Mouse (Mus musculus) embryo, embryonic 11 days (tissue): Measurements from ENCODE around the gene Nudt21.

Experiments
- DNase-seq: peaks from one replicate; pipeline ENCODE4 v3.0.0-alpha.2; 2015

The Nudt21 gene

DNA sequence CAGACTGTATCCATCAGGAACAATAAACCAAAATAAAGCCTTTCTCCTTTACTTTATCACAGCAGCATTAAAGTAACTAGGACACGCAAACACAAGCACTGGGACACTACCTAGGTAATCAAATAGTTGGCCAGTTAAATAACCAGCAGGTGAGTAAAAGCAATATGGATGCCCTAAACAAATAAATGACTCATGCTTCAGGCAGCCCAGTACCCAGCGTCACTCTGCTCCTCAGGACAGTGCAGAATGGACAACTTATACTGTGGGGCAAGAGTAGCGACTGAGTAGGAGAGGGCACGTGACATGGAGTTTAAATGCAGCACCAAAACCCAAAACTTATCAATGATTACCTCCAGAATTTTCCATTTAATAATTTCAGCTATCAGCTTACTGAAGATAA lies 47.1 kb downstream of the Nudt21 start:
- DNase-seq: no peak

- no peak for DNase-seq
Observed at GRCm38 (mm10) chr8:93984731-93985130, 52.1 kb downstream of the Nudt21 start.

- DNase-seq: no peak
Observed at GRCm38 (mm10) chr8:93983827-93984226, 53.0 kb downstream of the Nudt21 start.

- no peak for DNase-seq
Observed at GRCm38 (mm10) chr8:93981679-93982215, 55.1 kb downstream of the Nudt21 start.

DNA sequence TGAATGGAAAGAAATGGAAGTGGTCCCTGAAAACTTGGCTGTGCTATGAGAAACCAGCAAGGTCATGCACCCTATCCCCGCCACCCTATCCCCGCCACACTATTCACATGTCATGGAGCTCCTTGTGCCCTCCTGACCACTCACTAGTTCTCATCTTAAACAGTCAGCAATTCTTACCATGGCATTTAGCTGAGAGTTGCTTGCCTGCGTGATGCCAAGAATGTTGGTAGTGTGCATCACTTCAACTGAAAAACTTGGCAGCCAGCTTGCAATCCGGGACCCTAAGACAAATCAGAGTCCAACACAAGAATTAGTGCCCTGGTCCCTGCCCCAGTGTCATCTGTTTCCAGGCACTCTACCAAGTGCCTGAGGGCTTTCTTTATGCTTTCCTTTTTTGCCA lies 56.7 kb downstream of the Nudt21 start:
- DNase-seq: no peak

DNA sequence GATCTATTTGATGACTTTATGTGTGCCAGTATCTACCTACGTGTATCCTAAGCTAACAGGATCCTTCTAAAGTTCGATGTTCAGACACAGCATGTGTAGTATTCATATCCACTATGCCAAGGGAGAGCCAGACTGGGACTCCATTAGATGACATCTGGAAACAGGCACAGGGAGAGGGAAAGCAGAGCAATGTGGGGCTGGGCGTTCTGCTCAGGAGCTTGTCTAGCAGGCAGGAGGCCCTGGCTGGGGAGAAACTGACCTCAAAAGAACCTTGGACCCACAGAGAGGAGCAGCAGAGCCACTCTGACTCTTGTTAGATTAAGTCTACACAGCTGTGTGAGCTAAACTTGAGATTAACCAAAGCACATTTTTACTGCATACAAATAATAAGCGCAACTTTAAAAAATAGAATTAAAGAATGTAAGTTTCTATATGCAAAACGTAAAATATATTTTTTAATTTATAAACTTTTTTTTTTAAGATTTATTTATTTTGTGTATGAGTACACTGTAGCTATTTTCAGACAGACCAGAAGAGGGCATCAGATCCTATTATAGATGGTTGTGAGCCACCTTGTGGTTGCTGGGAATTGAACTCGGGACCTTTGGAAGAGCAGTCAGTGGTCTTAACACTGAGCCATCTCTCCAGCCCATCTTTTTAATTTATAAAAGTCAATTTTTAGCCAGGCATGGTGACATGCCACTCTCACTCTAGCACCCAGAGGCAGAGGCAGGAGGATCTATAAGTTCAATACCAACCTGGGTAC lies 60.2 kb downstream of the Nudt21 start:
- DNase-seq: no peak

DNA sequence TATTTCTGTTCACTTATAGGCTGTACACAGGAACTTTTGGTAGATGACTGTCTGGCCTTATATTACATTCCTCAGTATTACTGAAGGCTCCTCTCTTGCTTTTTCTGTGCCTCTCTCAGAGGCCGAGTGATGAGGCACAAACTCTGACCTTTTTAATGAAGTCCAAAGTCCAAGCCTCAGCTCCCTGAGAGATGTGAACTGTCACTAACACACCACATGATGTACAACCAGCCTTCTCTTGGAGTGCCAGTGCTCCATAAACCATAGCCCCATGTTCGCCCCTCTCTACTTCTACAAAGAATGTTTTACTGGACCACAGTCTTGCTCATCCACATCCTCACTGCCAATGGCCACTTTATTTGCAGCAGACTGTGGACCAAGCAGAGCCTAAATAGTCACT lies 61.5 kb downstream of the Nudt21 start:
- no peak for DNase-seq

- no peak for DNase-seq
Observed at GRCm38 (mm10) chr8:93974602-93975186, 62.1 kb downstream of the Nudt21 start.

DNA sequence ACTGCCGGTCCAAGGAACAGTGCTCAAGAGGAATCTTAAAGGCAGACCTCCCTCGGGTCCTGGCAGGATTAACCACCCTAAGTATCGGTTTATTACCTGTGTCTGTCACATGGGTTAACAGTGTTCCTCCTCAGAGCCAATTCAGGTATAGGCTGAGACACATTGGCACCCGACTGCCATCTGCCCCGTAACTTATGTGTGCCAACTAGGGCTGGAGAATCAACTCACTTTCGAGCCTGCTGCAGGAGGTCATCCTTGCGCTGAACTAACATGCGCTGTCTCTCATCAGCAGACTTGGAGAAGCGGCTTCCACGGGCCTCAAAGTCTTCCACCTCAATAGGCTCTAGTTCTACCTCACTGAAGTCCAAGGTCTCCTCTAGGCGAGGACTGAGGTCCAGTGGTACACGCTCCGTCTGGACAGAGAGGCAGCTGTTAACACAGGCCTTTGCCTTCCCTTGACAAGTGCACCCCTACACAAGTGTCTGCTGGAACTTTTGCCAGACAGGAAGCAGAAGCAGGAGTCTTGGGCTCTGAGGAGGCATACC lies 62.9 kb downstream of the Nudt21 start:
- DNase-seq: no peak

GRCm38 (mm10) chr8:93972971-93973734 lies 63.7 kb downstream of the Nudt21 start:
- no peak for DNase-seq

GRCm38 (mm10) chr8:93972211-93972610 lies 64.6 kb downstream of the Nudt21 start:
- DNase-seq: no peak

DNA sequence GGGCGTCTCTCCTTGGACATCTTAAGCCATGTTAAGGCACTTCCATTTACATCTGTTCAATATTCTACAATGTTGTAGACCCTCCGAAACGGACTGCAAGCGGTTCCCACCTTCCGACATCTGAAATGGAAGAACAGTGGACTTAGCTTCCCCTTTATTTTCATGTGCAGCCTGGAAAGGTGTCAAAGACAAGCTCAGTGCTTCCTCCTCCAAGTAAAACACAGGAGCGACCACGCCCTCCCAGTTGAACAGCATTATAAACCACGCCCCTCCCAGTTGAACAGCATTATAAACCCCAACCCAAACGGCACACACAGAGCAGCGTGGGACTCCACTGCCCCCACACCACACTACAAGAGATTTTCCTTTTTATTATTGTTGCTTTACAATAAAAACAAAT lies 65.4 kb downstream of the Nudt21 start:
- no peak for DNase-seq

GRCm38 (mm10) chr8:93969626-93970340 lies 67.0 kb downstream of the Nudt21 start:
- DNase-seq: no peak

- DNase-seq: no peak
Observed at GRCm38 (mm10) chr8:93968293-93968692, 68.5 kb downstream of the Nudt21 start.
